Mouse (Mus musculus): Measurements from ENCODE around the gene Txnip. TPM values are rescaled to one million over a fixed set of nuclear protein-coding genes. Genes with fewer than 3 reads are reported as not detected.

Txnip gene
- polyA plus RNA-seq, 1 experiment, result 163 TPM

DNA sequence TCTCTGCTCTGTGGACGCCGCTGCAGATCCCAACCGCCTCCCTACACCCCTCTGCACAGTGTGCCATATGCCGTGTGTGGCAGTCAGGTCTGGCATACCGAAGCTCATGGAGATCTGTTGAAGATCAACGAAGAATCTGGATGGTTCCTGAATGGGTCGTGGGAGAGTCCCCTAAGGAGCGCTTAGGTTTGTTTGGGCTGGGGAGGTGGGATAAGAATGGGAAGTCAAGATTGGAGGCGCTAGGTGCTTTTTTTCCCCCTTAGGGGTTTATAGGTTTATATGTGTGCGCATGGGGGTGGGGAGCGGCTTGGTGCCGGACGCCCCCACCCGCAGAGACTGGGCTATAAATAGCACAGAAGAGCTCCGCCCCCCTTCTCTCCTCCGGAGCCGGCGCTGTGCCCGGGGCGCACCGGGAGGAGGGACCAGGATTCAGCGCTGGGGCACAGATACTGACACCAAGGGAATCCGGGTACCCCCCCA is 38.5 kb downstream of the Txnip start, which contains the start of gene Ankrd34a:
Ankrd34a (plus strand) TSS at position 409 of the 480 bp plus-strand sequence.
- WGBS, result 4% methylated on average over 22 of the region's 23 CpGs
- Histone ChIP-seq H3K4me1 (ENCODE audit: control insufficient read depth, insufficient read depth, low read length) (no peaks in the 10 kb centered on the region; the same call in 1 of the 2 replicates), H3K27ac (ENCODE audit: control insufficient read depth, insufficient read depth, low read depth, low read length, poor library complexity) (no peak within 1 kb of the TSS), H3K4me3 (replicated peaks; ENCODE audit: control insufficient read depth, low read depth, low read length) (no peak within 1 kb of the TSS)
- TF ChIP-seq CTCF (IDR thresholded peaks at IDR 0.05; ENCODE audit: control insufficient read depth, insufficient read depth, low read length), result no peak
- no peak for TF ChIP-seq POLR2A (IDR thresholded peaks at IDR 0.05; ENCODE audit: borderline replicate concordance, control insufficient read depth, low read depth, low read length)

GRCm38 (mm10) chr3:96596855-96597254 is 39.1 kb downstream of the Txnip start:
- 2% methylated on average over 9 of the region's 12 CpGs for WGBS
- Histone ChIP-seq H3K4me1 (ENCODE audit: control insufficient read depth, insufficient read depth, low read length) (peaks cover 1% of the 10 kb centered on the region; the same call in 1 of the 2 replicates), H3K27ac (ENCODE audit: control insufficient read depth, insufficient read depth, low read depth, low read length, poor library complexity) (no peak overlapping the region), H3K4me3 (replicated peaks; ENCODE audit: control insufficient read depth, low read depth, low read length) (no peak overlapping the region)
- TF ChIP-seq POLR2A (IDR thresholded peaks at IDR 0.05; ENCODE audit: borderline replicate concordance, control insufficient read depth, low read depth, low read length) (no peak), CTCF (IDR thresholded peaks at IDR 0.05; ENCODE audit: control insufficient read depth, insufficient read depth, low read length) (no peak)

GRCm38 (mm10) chr3:96597435-96597891 is 39.7 kb downstream of the Txnip start:
- Histone ChIP-seq H3K27ac (ENCODE audit: control insufficient read depth, insufficient read depth, low read depth, low read length, poor library complexity) (no peak overlapping the region), H3K4me1 (ENCODE audit: control insufficient read depth, insufficient read depth, low read length) (peaks cover 1% of the 10 kb centered on the region; the same call in 1 of the 2 replicates), H3K4me3 (replicated peaks; ENCODE audit: control insufficient read depth, low read depth, low read length) (no peak overlapping the region)
- no peak for TF ChIP-seq POLR2A (IDR thresholded peaks at IDR 0.05; ENCODE audit: borderline replicate concordance, control insufficient read depth, low read depth, low read length)
- TF ChIP-seq CTCF (IDR thresholded peaks at IDR 0.05; ENCODE audit: control insufficient read depth, insufficient read depth, low read length), result no peak
- under 1% methylated on average over 40 of the region's 40 CpGs for WGBS

GRCm38 (mm10) chr3:96598156-96599068 is 40.7 kb downstream of the Txnip start:
- TF ChIP-seq POLR2A (IDR thresholded peaks at IDR 0.05; ENCODE audit: borderline replicate concordance, control insufficient read depth, low read depth, low read length), result no peak
- Histone ChIP-seq H3K4me3 (replicated peaks; ENCODE audit: control insufficient read depth, low read depth, low read length) (no peak overlapping the region), H3K4me1 (ENCODE audit: control insufficient read depth, insufficient read depth, low read length) (peaks cover 1% of the 10 kb centered on the region; the same call in 1 of the 2 replicates), H3K27ac (ENCODE audit: control insufficient read depth, insufficient read depth, low read depth, low read length, poor library complexity) (no peak overlapping the region)
- WGBS, result 10% methylated on average over 54 of the region's 54 CpGs

DNA sequence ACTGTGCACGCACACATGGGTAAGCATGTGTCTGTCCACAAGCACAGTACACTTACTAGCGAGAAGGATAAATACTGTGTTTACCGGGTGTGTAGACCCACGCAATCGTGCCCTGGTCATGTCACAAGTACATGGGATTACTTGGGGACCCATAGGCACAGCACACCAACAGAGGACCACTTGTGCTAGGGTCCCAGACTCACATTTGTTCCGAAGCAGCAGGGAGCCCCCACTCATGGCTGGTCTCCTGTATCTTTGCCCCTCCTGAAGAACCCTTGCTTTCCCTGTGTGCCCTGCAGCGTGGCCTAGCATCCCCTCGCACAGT is 41.3 kb downstream of the Txnip start:
- H3K27ac ChIP-seq (ENCODE audit: control insufficient read depth, insufficient read depth, low read depth, low read length, poor library complexity), result no peak overlapping the region
- peaks cover 1% of the 10 kb centered on the region; the same call in 1 of the 2 replicates for H3K4me1 ChIP-seq (ENCODE audit: control insufficient read depth, insufficient read depth, low read length)
- WGBS, result 78% methylated on average over 8 of the region's 8 CpGs
- no peak overlapping the region for H3K4me3 ChIP-seq (replicated peaks; ENCODE audit: control insufficient read depth, low read depth, low read length)
- TF ChIP-seq POLR2A (IDR thresholded peaks at IDR 0.05; ENCODE audit: borderline replicate concordance, control insufficient read depth, low read depth, low read length), result no peak
- no peak for TF ChIP-seq CTCF (IDR thresholded peaks at IDR 0.05; ENCODE audit: control insufficient read depth, insufficient read depth, low read length)

DNA sequence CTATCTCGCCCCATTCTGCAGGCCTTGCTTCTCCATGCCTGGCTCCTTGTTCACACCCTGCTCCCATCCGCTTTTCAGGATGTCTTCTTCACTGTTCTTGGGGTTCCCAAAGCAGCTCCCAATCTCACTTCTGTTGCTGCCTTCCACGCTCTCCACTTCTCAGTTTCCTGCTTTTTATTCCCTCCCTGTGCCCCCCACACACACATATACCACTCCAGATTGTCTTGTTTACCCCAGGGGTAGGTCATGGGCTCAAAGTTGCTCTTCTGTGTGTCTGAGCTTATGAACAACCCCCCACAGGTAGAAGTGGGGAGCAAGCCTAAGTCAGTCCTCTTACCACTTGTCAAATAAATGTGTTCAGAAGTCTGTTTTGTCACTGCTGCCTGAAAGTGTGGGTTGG is 41.7 kb downstream of the Txnip start:
- TF ChIP-seq POLR2A (IDR thresholded peaks at IDR 0.05; ENCODE audit: borderline replicate concordance, control insufficient read depth, low read depth, low read length), result no peak
- no peak for TF ChIP-seq CTCF (IDR thresholded peaks at IDR 0.05; ENCODE audit: control insufficient read depth, insufficient read depth, low read length)
- Histone ChIP-seq H3K4me1 (ENCODE audit: control insufficient read depth, insufficient read depth, low read length) (peaks cover 1% of the 10 kb centered on the region; the same call in 1 of the 2 replicates), H3K4me3 (replicated peaks; ENCODE audit: control insufficient read depth, low read depth, low read length) (no peak overlapping the region), H3K27ac (ENCODE audit: control insufficient read depth, insufficient read depth, low read depth, low read length, poor library complexity) (no peak overlapping the region)
- 89% methylated on average over 3 of the region's 3 CpGs for WGBS

DNA sequence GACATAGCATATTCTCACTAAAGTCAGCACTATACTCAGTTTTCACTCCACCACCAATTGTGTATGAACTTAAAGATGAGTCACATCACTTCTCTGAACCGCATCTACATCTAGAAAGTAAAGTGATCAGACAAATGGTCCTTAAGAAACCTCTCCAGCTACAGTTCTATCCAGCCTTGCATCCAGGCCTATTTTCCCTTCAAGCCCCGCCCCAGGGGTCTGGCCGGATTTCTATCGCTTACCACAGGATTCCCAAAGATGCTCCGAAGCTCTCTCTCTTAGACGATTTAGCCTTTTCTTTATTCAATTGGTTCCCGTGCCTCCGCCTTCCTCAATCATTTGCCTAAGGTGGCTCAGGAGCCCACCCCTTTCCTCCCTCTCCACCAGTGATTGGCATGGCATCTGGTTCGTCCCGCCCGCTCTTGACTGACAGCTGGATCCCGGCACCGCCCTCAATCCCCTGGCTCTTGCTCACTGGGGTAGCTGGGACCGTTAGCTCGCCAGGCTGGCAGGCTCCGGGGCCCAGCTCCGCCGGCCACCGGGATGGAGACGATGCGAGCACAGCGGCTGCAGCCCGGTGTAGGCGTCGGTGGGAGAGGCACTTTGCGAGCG is 43.0 kb downstream of the Txnip start, which contains the start of gene Lix1l:
Lix1l (plus strand) TSS at position 511 of the 612 bp plus-strand sequence.
- TF ChIP-seq CTCF (IDR thresholded peaks at IDR 0.05; ENCODE audit: control insufficient read depth, insufficient read depth, low read length), result no peak
- TF ChIP-seq POLR2A (IDR thresholded peaks at IDR 0.05; ENCODE audit: borderline replicate concordance, control insufficient read depth, low read depth, low read length), result 0 out of 2 replicates have a peak, but pooled peaks have one; percentile 11
- peaks cover 1% of the 10 kb centered on the region; the same call in 1 of the 2 replicates for H3K4me1 ChIP-seq (ENCODE audit: control insufficient read depth, insufficient read depth, low read length)
- peak within 1 kb of the TSS; percentile 56 for H3K4me3 ChIP-seq (replicated peaks; ENCODE audit: control insufficient read depth, low read depth, low read length)
- 2% methylated on average over 27 of the region's 27 CpGs for WGBS
- peak within 1 kb of the TSS; percentile 37; the same call in 1 of the 2 replicates for H3K27ac ChIP-seq (ENCODE audit: control insufficient read depth, insufficient read depth, low read depth, low read length, poor library complexity)
